Mouse (Mus musculus) heart, embryonic 13.5 days (tissue): ENCODE measurements at regions not wholly inside any gene's neighbourhood (a gene's known extent, or its start where the extent isn't known, plus 50 kb on each side); places are given as distances from the start of the nearest gene placed in this dataset.

Source experiments
- ATAC-seq: fragments of 200-750 bp; cut with Nextera tagmentation; 2 replicates; pipeline ENCODE4 v1.8.0; 2017; ENCODE audit warnings: moderate TSS enrichment; ENCODE audit not compliant: insufficient number of reproducible peaks, low FRiP score, low TSS enrichment; ENCODE audit errors: extremely low read depth
- H3K27ac ChIP-seq: fragments of 300-500 bp; sonication (generic); replicated peaks from 2 replicates; pipeline ENCODE4 v1.5.1; 2015; ENCODE audit warnings: moderate library complexity, mild to moderate bottlenecking, inconsistent platforms
- H3K27me3 ChIP-seq: fragments of 300-500 bp; sonication (generic); replicated peaks from 2 replicates; pipeline ENCODE4 v1.6.1; 2015; ENCODE audit warnings: mild to moderate bottlenecking, inconsistent platforms
- H3K36me3 ChIP-seq: fragments of 300-500 bp; sonication (generic); 2 replicates; pipeline ENCODE4 v1.6.1; 2015; ENCODE audit warnings: mild to moderate bottlenecking, inconsistent platforms
- H3K4me1 ChIP-seq: fragments of 300-500 bp; sonication (generic); 2 replicates; pipeline ENCODE4 v1.6.1; 2015; ENCODE audit warnings: inconsistent platforms
- H3K4me2 ChIP-seq: fragments of 300-500 bp; sonication (generic); 2 replicates; pipeline ENCODE4 v1.6.1; 2015; ENCODE audit warnings: inconsistent platforms, mild to moderate bottlenecking, moderate library complexity
- H3K4me3 ChIP-seq: fragments of 300-500 bp; sonication (generic); 2 replicates; pipeline ENCODE4 v1.5.1; 2015; ENCODE audit warnings: moderate library complexity, mild to moderate bottlenecking, inconsistent platforms
- H3K9ac ChIP-seq: fragments of 300-500 bp; sonication (generic); 2 replicates; pipeline ENCODE4 v1.6.1; 2015; ENCODE audit warnings: inconsistent platforms, mild to moderate bottlenecking, moderate library complexity
- H3K9me3 ChIP-seq: fragments of 300-500 bp; sonication (generic); 2 replicates; pipeline ENCODE4 v1.6.1; 2016; ENCODE audit warnings: inconsistent platforms
- WGBS: fragments of 180-500 bp; shearing (Covaris S2); methylation state at CpG from one replicate; pipeline ENCODE4 v1.1.7; 2015; ENCODE audit warnings: mixed read lengths; 5-methylcytosine and 5-hydroxymethylcytosine counted together

DNA sequence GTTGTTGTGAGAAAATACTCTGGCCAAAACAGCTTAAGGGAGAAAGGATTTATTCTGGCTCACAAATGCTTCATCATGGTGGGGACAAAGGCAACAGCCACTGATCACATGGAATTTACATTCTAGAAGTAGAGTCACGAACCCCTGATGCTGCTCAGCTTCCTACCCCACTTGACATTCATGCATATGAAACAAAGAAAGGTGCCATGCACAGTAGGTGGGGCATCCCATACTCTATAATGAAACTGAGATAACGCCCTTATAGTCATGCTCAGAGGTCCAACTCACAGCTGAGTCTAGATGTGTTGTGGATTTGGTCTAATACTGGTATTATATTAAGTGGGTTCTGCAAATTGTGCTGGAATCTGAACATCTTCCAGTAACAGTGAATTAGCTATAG, 289.4 kb upstream of the Syt1 start:
- ATAC-seq = no peak
- WGBS = 73% methylated on average over 2 of the region's 2 CpGs
- Histone ChIP-seq H3K4me1 (no peaks in the 10 kb centered on the region), H3K4me3 (no peak overlapping the region), H3K4me2 (no peak overlapping the region), H3K9me3 (no peaks in the 10 kb centered on the region), H3K36me3 (no peaks in the 10 kb centered on the region), H3K27ac (no peak overlapping the region), H3K27me3 (no peaks in the 10 kb centered on the region), H3K9ac (no peak overlapping the region)

DNA sequence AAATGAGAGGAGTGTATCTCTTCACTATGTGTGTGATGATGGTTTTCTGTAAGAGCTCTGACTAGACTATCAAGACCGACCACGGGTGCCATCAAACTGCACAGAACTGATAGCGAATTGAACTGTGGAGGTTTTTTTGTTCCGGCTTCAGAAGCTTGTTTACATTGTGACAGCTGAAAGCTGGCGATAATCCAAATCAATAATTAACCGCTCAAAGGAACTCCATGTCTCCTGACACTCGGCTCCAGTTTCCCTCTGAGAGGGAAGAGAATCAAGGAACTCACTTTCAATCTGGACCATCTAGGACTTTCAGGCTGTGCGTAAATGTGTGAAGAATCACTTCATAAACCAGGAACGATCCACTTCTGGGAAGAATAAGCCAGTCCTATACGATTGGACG, 289.0 kb upstream of the Syt1 start:
- no peaks in the 10 kb centered on the region for H3K36me3 ChIP-seq
- H3K27me3 ChIP-seq = no peaks in the 10 kb centered on the region
- no peak for ATAC-seq
- no peak overlapping the region for H3K4me2 ChIP-seq
- no peaks in the 10 kb centered on the region for H3K4me1 ChIP-seq
- no peaks in the 10 kb centered on the region for H3K9me3 ChIP-seq
- WGBS = 65% methylated on average over 11 of the region's 11 CpGs
- H3K4me3 ChIP-seq = no peak overlapping the region
- no peak overlapping the region for H3K9ac ChIP-seq
- H3K27ac ChIP-seq = no peak overlapping the region

DNA sequence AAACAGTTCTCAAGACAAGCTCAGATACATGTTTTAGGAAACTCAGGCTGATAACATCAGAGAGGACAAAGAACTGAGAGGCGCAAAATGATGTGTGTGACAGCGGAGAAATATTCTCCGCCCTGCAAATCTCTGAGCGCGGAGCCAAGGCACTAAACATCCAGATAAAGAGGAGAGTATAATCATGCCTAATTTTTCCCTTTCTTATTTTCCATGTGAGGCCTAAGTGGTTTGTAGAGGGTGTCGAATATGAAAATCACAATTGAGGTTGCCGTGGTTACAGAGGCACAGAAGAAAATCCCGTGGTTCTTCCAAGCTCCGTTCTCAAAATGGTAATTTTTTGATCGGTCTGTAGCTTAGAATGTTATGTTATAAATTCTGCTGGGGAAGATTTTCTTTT, 272.6 kb upstream of the Syt1 start:
- no peaks in the 10 kb centered on the region for H3K27me3 ChIP-seq
- no peak overlapping the region for H3K4me3 ChIP-seq
- H3K27ac ChIP-seq = no peak overlapping the region
- H3K36me3 ChIP-seq = no peaks in the 10 kb centered on the region
- no peaks in the 10 kb centered on the region for H3K9me3 ChIP-seq
- no peak overlapping the region for H3K9ac ChIP-seq
- WGBS = 77% methylated on average over 10 of the region's 10 CpGs
- H3K4me1 ChIP-seq = no peaks in the 10 kb centered on the region
- H3K4me2 ChIP-seq = no peak overlapping the region
- no peak for ATAC-seq

DNA sequence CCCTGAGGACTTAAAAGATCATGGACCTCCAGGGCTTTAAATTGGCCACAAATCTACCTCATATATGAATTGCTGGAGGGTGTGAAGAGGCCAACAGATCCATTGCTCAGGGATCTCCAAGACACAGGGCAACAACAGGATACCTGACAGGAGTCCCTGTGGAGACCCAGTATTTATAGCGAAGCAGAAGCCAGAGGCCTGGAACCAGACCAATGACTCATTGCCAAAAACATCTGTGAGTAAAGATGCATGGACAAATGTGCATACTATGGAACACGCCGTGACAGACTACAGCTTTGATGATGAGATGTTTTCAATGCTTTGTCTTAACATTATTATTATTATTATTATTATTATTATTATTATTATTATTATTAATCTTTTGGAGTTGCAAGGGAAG, 239.0 kb upstream of the Syt1 start:
- ATAC-seq = no peak
- Histone ChIP-seq H3K27me3 (no peaks in the 10 kb centered on the region), H3K9ac (no peak overlapping the region), H3K4me3 (no peak overlapping the region), H3K4me1 (no peaks in the 10 kb centered on the region), H3K9me3 (no peaks in the 10 kb centered on the region), H3K4me2 (no peak overlapping the region), H3K36me3 (no peaks in the 10 kb centered on the region), H3K27ac (no peak overlapping the region)
- 79% methylated on average over 3 of the region's 3 CpGs for WGBS

DNA sequence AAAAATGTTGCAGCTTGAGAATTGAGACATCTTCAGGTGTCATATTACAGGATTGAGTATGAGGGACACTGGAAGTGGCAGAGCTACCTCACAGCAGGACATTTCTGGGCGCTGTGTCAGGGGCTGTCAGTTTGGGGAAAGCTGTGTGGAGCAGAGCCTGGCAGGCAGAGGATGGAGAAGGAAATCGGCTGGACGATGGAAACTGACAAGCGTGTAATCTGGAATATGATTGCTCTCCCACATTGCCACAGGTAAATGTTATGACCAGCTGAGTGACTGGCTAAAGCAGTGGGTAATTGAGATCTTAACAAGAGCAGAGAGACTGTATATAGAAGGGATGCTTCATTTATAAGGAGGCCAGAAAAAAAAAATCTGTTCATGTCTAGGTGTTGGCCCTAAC, 235.5 kb upstream of the Syt1 start:
- 55% methylated on average over 4 of the region's 4 CpGs for WGBS
- no peaks in the 10 kb centered on the region for H3K9me3 ChIP-seq
- no peak overlapping the region for H3K9ac ChIP-seq
- H3K27ac ChIP-seq = no peak overlapping the region
- no peak overlapping the region for H3K4me3 ChIP-seq
- no peak for ATAC-seq
- H3K4me2 ChIP-seq = no peak overlapping the region
- no peaks in the 10 kb centered on the region for H3K36me3 ChIP-seq
- no peaks in the 10 kb centered on the region for H3K27me3 ChIP-seq
- no peaks in the 10 kb centered on the region for H3K4me1 ChIP-seq

DNA sequence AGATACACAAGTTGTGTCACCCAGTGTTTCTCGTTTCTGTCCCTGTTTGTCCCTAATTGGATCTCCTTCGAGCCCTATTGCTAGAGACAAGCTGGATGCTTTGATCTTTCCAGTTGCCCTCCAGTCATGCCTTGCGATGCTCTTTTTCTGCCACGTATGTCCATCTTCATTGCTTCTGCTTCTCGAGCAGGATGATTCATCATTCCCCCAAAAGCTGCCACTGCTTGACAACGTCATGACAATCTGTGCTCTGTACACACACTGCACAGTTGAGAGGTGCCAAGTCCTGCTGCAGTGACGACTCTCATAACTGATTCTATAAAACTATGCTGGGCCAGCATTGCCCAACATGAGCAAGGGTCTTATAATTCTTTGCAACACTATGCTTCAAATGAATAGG, 226.2 kb upstream of the Syt1 start:
- Histone ChIP-seq H3K4me1 (no peaks in the 10 kb centered on the region), H3K4me3 (no peak overlapping the region), H3K9ac (no peak overlapping the region), H3K27me3 (no peaks in the 10 kb centered on the region), H3K9me3 (no peaks in the 10 kb centered on the region), H3K4me2 (no peak overlapping the region), H3K27ac (no peak overlapping the region), H3K36me3 (no peaks in the 10 kb centered on the region)
- WGBS = 62% methylated on average over 7 of the region's 7 CpGs
- no peak for ATAC-seq

DNA sequence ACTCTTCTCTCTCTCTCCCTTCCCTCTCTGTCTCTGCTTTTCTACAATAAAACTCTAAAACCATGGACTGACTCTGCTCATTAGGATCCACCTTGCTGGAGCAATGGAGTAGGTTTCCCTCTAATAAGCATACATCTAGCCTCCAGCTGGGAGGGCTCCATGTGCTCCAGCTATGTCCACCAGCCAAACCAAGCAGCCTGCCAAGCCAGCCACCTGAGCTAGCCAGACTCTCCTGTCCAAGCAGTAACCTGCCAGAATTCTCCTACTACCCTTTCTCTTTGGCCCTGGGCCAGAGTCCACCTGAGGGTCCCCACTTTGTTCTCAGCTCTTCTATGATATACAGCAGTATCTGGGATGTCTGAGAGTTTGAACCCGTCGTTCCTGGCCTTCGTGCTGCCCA, 216.2 kb upstream of the Syt1 start:
- no peak overlapping the region for H3K4me2 ChIP-seq
- ATAC-seq = no peak
- no peak overlapping the region for H3K27ac ChIP-seq
- WGBS = 88% methylated on average over 3 of the region's 3 CpGs
- no peaks in the 10 kb centered on the region for H3K4me1 ChIP-seq
- H3K4me3 ChIP-seq = no peak overlapping the region
- no peaks in the 10 kb centered on the region for H3K36me3 ChIP-seq
- H3K27me3 ChIP-seq = no peaks in the 10 kb centered on the region
- H3K9ac ChIP-seq = no peak overlapping the region
- H3K9me3 ChIP-seq = no peaks in the 10 kb centered on the region

DNA sequence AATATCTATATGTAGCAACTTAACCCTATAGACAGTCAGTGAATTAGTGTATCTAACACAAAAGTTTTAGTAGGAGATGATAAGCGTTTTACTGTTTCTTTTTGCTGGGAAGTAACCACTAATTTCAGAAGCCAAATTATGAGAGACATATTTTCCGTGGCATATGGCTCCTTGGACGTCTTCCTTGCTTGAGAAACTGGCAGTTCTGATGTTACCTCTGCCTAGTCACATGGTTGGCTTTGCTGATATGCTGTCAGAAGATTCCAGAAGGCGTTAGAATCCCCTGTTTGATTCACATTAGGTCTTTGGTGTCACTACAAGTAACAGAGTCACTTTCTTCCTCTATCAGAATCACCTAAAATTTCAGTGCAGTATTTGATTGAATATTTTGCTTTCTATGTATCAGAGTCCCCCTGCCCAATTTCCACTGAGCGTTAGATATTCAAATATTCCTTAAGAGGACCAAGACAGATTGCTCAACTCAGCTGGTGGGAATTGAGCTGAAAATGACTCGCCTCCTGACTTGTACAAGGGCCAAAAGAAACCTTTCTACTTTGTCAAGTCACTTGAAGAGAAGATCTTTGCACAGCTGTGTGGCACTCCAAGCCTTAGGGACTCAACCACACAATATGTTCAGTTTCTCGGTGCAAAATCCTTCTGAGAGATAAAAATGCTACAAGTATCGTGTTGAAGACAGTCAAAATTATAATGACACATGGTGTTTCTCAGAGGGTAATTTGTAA, 178.2 kb upstream of the Syt1 start:
- 64% methylated on average over 8 of the region's 8 CpGs for whole genome bisulfite sequencing
- no peak overlapping the region for H3K27ac ChIP-seq

DNA sequence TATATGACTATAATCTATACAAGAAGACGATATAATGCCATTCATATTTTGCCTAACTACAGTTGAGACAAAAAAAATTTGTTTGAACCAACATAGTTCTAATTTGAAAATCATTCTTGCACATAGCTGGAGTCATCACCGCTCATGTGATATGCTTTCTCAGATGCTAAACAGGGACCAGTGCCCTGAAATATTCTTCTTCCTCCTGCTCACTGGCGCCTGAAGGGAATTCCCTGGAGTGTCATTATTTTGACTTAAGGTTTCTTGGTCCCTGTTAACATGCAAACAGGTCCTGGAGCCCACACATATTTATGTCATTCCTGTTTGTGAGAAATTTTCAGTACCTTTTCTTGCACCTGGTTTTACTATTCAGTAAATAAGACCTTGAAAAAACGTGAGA, 177.5 kb upstream of the Syt1 start:
- Histone ChIP-seq H3K27ac (no peak overlapping the region), H3K9me3 (no peaks in the 10 kb centered on the region), H3K4me1 (no peaks in the 10 kb centered on the region), H3K27me3 (no peaks in the 10 kb centered on the region), H3K36me3 (no peaks in the 10 kb centered on the region), H3K4me3 (no peak overlapping the region), H3K9ac (no peak overlapping the region), H3K4me2 (no peak overlapping the region)
- WGBS = 73% methylated on average over 4 of the region's 4 CpGs
- no peak for ATAC-seq

More for the DNA sequence above, 178.2 kb upstream of the Syt1 start:
- no peaks in the 10 kb centered on the region for H3K9me3 ChIP-seq
- no peak overlapping the region for H3K4me3 ChIP-seq
- no peaks in the 10 kb centered on the region for H3K4me1 ChIP-seq
- H3K27me3 ChIP-seq = no peaks in the 10 kb centered on the region
- no peak overlapping the region for H3K4me2 ChIP-seq
- H3K9ac ChIP-seq = no peak overlapping the region
- no peak for ATAC-seq
- no peaks in the 10 kb centered on the region for H3K36me3 ChIP-seq

DNA sequence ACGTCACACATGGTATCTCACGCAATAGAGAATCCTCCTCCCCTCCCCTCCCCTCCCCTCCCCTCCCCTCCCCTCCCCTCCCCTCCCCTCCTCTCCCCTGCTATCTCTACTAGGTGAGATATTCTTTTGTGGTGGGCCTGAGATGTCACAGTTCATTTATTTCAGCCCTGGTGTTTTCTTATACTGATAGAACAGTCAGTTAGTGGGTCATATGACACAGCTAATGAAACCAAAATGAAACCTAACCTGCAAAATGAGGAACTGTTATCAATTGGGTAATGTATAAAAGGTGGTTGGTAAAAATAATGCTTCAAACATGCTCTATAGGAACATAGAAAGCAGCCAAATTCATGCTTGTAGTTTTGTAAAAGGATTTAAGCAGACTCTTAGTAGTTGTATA, 174.5 kb upstream of the Syt1 start:
- Histone ChIP-seq H3K4me1 (no peaks in the 10 kb centered on the region), H3K9ac (no peak overlapping the region), H3K27ac (no peak overlapping the region), H3K27me3 (no peaks in the 10 kb centered on the region), H3K4me2 (no peak overlapping the region), H3K4me3 (no peak overlapping the region), H3K9me3 (no peaks in the 10 kb centered on the region), H3K36me3 (no peaks in the 10 kb centered on the region)
- 44% methylated on average over 2 of the region's 2 CpGs for WGBS
- no peak for ATAC-seq

DNA sequence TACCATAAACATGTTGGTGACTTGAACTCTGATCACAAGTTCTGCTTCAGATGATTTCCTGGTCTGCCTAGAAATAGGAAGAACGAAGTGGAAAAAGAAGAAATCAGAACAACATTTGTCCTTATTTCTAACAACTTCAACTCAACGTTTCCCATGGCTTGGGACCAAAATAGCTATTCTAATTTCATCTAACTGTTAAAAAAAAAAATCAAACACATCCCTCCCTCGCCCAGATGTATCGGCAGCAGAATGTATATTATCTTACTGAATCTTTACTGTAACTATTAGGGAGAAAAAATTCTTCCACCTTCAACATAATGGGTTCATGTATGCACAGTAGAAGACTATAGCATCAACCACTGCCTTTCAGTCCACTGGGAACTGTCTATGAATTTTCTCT, 169.7 kb upstream of the Syt1 start:
- H3K4me1 ChIP-seq = no peaks in the 10 kb centered on the region
- no peak overlapping the region for H3K27ac ChIP-seq
- no peaks in the 10 kb centered on the region for H3K27me3 ChIP-seq
- H3K36me3 ChIP-seq = no peaks in the 10 kb centered on the region
- H3K4me2 ChIP-seq = no peak overlapping the region
- WGBS = 75% methylated on average over 4 of the region's 4 CpGs
- H3K9ac ChIP-seq = no peak overlapping the region
- ATAC-seq = no peak
- H3K4me3 ChIP-seq = no peak overlapping the region
- no peaks in the 10 kb centered on the region for H3K9me3 ChIP-seq

DNA sequence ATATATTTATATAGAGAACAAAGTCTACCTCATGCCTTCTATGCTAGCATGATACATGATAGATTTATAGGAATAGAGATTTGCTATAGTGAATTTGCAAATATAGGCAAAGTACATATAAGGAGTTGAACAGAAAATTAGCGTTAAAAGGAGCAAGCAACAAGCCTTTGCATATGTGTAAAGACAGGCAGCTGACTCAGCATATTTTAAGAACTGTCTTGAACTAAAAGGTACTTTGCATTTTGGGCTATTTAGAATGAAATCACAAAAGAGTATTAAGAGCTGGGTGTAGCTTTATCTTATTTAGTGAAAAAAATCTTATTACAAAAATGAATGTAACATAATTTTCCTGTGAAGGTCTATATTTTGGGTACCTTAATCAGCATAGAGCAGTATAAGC, 149.9 kb upstream of the Syt1 start:
- H3K36me3 ChIP-seq = no peaks in the 10 kb centered on the region
- H3K4me1 ChIP-seq = no peaks in the 10 kb centered on the region
- H3K27me3 ChIP-seq = no peaks in the 10 kb centered on the region
- H3K4me3 ChIP-seq = no peak overlapping the region
- no peaks in the 10 kb centered on the region for H3K9me3 ChIP-seq
- 84% methylated on average over 1 of the region's 1 CpGs for WGBS
- no peak overlapping the region for H3K9ac ChIP-seq
- no peak overlapping the region for H3K27ac ChIP-seq
- no peak overlapping the region for H3K4me2 ChIP-seq
- ATAC-seq = no peak
